In genomic region chr9:107735356-107736184, GRCm38 (mm10) we compare ENCODE assay signal across 9 mouse cellular contexts. TPM values are rescaled to one million over a fixed set of nuclear protein-coding genes. Genes with fewer than 3 reads are reported as not detected.
DNase-seq lines count a peak whose midpoint lies in the region; ATAC-seq lines count a peak whose summit lies in the region.
"Had no signal": no experiment of that assay in that cellular context is flagged by ENCODE, and none has a peak within 500 bp of the region (broad histone marks: within the 10 kb centered on the region; RNA-seq: fewer than 3 reads in every experiment).

No protein-coding gene starts in this region.

- intact Hi-C loops in heart, postnatal 25 days (cut with DNase I) = loop anchor here (5.0 kb wide), 1 partner anchor 133 kb away; no protein-coding TSS in a partner anchor

- ATAC-seq in inflammation-experienced regulatory T-cells, adult 6 months = peak; percentile 18

- 0 out of 2 replicates have a peak overlapping the region, but pooled peaks have one; percentile 36 for H3K27ac ChIP-seq in heart, embryonic 10.5 days

- DNase-seq in heart, embryonic 10.5 days (ENCODE audit: low spot score) = no peak
- DNase-seq in heart, postnatal 25 days (ENCODE audit: low spot score) = no peak
- DNase-seq in embryo, embryonic 11 days = peak; percentile 56
- peak; percentile 78 for DNase-seq in retina, adult 2 months (ENCODE audit: low read depth, low spot score)
- no peak for DNase-seq in testis, postnatal 10 days (ENCODE audit: low spot score)
- DNase-seq in right cerebral cortex, postnatal 14 days = no peak
- DNase-seq in adrenal gland, postnatal 36 days = no peak

- peak overlapping the region; percentile 27 for H3K4me3 ChIP-seq in heart, embryonic 10.5 days

- peaks cover 26% of the 10 kb centered on the region for H3K27me3 ChIP-seq in heart, embryonic 10.5 days (ENCODE audit: insufficient read depth, poor library complexity, severe bottlenecking)

- H3K36me3 ChIP-seq in heart, embryonic 10.5 days = peaks cover 23% of the 10 kb centered on the region

- no peaks in the 10 kb centered on the region for H3K9me3 ChIP-seq in heart, embryonic 10.5 days

- WGBS in heart, embryonic 10.5 days = 4% methylated on average over 17 of the region's 17 CpGs

- peaks cover 48% of the 10 kb centered on the region for H3K4me1 ChIP-seq in heart, embryonic 10.5 days

RNA-seq across cellular contexts. Expression of gene Sema3f, which starts 25.3 kb away (rescaled TPM):
- polyA plus RNA-seq in heart, embryonic 10.5 days (2016; fragmentation: Nextera tagmentation; extraction: Ambion mirVana) = 4.7 and 13.2 TPM in 2 replicates
- total RNA-seq in heart, postnatal 25 days (2021) = 10 to 100 TPM; 15.1 to 15.8 TPM
- not detected for polyA plus RNA-seq in inflammation-experienced regulatory T-cells, adult 6 months (2017; shearing (Covaris generic))
- 10 to 100 TPM; 22.6 to 41.3 TPM for total RNA-seq in adrenal gland, postnatal 36 days (2021)

RNA-seq across cellular contexts. Expression of gene Rbm5, which starts 35.2 kb away (rescaled TPM):
- 131 and 159 TPM in 2 replicates for polyA plus RNA-seq in heart, embryonic 10.5 days (2016; fragmentation: Nextera tagmentation; extraction: Ambion mirVana)
- 10 to 100 TPM; 48.0 to 62.7 TPM for total RNA-seq in heart, postnatal 25 days (2021)
- polyA plus RNA-seq in inflammation-experienced regulatory T-cells, adult 6 months (2017; shearing (Covaris generic)) = 100 to 1,000 TPM; 305 to 399 (median 332) TPM
- total RNA-seq in adrenal gland, postnatal 36 days (2021) = 100 to 1,000 TPM in 1 of 2 experiments, 10 to 100 TPM in 1; 91.6 to 126 TPM

RNA-seq across cellular contexts. Expression of gene Gnat1, which starts 56.1 kb away (rescaled TPM):
- 1.2 and 3.2 TPM in 2 replicates for polyA plus RNA-seq in heart, embryonic 10.5 days (2016; fragmentation: Nextera tagmentation; extraction: Ambion mirVana)
- total RNA-seq in heart, postnatal 25 days (2021) = not detected
- 1 to 10 TPM in 1 of 3 experiments, under 1 TPM in 1, not detected in 1; 0.58 to 1.1 TPM for polyA plus RNA-seq in inflammation-experienced regulatory T-cells, adult 6 months (2017; shearing (Covaris generic))
- total RNA-seq in adrenal gland, postnatal 36 days (2021) = not detected
- total RNA-seq: CH12.LX had no signal

Comparison
In these comparisons a context has a peak if more than half of its experiments do, and no peak if none do; other contexts are left out.
1. DNase-seq: peak in embryo, embryonic 11 days (single experiment) and retina, adult 2 months (single experiment); none in heart, embryonic 10.5 days (single experiment), heart, postnatal 25 days (single experiment), testis, postnatal 10 days (single experiment), right cerebral cortex, postnatal 14 days (single experiment) and adrenal gland, postnatal 36 days (0 of 2).